Mouse (Mus musculus) lung, postnatal 14 days (tissue): ENCODE data around the gene Serpinb1a.
"Not testable (repeated sequence)": the region's sequence is repeated elsewhere in the genome, so short reads cannot be mapped to it uniquely, and the experiment has no call there.

Experiments used
- DNase-seq: peaks from one replicate; pipeline ENCODE4 v3.0.0; 2021

Gene Serpinb1a

DNA sequence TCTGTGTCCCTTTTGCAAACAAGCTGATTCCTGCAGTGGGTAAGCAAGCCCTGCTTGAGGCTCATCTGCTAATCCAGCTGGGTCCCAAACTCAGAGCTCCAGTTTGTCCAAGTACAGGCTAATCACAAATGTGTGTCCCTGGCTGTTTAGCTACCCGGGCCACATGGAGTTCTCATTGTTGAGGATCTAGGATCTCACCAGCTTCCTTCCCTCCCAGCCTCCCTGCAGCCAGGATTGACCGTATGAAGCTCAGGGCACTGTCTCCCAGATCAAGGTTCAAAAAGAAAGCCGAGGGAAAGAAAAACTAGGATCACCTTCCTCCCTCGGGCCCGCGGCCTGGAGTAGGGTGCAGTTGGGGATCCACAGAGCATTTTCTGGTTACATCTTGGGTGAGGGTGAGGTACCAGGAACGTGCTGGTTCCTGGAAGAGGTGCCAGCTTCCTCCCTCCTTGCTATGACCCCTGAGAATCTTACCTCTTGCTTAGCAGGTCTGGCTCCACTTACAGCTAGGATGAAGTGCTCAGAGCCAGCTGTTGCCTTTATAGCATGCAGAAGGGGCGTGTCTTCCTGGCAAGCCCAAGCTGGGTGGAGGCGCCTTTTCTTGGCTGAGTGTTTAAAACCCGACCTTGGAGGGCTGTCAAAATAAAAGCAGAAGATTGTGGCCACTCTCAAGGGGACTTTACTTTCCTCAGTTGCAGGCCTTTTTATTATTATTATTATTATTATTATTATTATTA is at the start of gene Serpinb1a:
TSS of gene Serpinb1a (minus strand) at position 518 of the 737 bp plus-strand sequence.
- DNase-seq, result peak; percentile 77

DNA sequence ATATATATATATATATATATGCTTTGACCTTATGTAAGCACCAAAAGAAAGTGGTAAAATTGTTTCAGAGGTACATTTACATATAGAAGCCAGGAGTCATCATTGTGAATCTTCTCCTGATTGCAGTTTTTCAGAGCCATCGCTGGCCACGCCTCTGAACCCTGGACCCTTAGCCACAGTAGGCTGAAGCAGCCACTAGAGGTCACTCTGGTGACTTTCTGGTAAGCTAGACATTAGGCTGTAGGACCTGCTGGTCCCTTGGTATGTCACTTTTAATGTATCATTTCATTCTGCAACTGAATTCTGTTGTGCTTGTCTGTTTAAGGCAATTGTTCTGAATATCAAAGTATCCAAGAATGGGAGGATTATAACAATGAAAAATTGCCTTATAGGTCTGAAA is 49.7 kb upstream of the Serpinb1a start:
- peak; percentile 71 for DNase-seq

GRCm38 (mm10) chr13:32899114-32899513 is 48.1 kb upstream of the Serpinb1a start:
- DNase-seq, result not testable (repeated sequence)

DNA sequence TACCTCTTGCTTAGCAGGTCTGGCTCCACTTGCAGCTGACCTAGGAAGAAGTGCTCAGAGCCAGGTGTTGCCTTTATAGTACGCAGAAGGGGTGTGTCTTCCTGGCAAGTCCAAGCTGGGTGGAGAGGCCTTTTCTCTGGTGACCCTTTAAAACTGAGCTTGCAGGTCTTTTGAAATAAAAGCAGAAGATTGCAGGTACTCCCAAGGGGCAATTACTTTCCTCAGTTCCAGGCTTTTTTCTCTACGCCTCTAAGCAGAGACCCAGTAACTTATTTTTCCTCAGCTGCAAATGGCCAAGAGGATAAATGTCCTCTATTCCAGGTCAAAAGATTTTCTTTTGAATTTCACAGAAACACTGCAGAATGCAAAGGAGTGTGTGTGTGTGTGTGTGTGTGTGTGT is 47.1 kb upstream of the Serpinb1a start, which contains the start of gene Serpinb1c:
TSS of gene Serpinb1c (minus strand) at position 101 of the 400 bp plus-strand sequence.
- DNase-seq, result no peak

DNA sequence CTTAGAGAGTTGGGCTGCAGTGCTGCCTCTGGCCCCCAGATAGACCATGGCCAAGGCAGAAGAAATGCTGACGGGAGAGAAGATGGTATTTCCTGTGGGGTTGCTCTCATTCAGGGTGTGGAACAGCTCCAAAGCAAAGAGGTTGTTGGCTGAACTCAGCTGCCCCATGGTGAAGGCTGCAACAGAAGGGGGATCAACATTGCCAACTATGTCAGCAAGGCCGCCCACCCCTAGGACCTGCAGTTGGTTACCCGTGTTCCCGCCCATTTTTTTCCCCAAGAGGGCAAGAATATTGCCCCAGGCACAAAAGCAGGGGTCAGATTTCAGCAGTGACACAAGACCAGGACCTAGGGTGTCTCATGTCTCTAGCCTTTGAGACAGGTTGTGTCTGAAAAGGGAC is 45.9 kb upstream of the Serpinb1a start:
- DNase-seq, result no peak

DNA sequence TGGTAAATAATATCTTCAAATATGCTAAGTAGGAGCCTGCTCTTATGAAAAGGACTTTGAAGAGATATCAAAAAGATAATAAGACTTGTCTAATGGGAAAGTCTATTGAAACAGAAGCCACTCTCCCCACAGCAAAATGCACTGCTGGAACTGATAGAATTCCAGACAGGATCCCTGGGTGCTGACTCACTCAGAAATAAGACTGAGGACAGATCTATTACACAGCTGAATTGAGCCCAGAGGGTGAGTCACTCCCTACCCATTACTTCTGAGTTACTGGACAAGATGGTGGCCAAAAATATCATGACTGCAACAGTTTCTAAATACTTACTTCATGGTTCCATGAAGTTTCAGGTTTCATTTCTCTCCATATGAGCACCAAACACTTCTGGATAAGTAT is 33.8 kb upstream of the Serpinb1a start:
- DNase-seq, result no peak

DNA sequence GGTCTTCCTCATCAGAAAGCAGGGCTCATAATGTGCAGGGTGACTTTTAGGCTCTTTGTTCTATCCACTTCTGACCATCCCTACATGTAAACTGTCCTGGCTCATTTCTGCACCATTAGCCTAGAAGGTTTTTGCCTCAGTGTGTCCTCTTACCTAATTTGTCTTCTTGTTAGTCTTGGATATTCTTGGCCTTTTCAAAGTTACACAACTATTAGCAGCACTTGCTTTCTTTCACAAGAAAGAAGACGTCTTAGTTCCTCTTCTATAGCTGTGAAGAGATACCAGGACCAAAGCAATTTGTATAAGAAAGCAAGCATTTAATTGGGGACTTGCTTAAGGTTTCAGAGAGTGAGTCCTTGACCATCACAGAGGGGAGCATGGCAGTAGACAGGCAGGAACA is 22.9 kb upstream of the Serpinb1a start:
- no peak for DNase-seq

DNA sequence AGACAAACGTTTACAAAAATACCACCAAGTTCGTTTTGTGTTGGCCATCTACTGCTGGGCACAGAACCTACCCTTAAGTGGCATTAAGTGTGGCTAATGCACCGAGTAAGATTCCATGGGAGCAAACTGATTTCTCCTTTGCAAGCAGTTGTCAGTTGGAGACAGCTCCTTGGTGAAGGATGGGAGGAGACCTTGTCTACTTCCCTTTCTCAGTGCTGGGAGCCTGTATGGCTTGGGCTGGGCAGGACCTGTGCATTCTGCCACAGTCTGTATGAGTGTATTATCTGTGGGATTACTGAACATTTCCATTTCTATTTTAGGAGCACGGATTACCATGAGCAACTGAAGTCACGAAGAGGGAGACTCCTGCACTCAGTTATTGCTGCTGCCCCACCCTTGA is 17.9 kb upstream of the Serpinb1a start:
- DNase-seq, result no peak

DNA sequence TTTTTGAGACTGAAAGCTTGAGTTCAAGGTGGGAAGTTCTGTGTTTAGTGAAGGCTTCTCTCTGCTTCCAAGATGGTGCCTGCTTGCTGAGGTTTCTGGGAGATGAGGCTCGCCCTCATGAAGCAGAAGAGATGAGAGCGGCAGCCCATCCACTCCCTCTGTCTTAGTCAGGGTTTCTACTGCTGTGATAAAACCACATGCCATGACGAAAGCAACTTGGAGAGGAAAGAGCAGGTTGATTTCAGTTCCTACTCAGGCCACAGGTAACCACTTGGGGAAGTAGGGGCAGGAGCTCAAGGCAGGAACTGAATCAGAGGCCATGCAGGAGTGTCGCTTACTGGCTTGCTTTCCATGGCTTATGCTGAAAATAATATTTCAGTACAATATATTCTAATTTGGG is 17.2 kb upstream of the Serpinb1a start:
- DNase-seq, result not testable (repeated sequence)

DNA sequence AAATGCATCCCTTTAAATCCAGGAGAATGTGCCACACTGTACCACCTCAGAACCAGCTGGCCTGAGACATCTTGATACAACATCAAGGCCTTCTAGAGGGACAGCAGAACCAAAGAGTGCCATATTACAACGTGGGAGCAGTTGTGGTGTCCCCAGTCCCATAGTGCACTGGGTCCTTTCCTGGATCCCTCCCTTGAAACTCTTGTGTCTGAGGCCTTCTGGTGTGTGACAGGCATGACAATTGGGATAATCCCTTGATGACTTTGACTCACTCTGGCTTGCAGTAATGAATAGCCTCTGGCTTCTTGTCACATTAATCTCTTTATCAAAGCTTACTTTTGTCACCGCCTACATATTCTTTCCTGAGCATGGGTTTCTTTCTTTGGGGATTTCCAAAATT is 16.0 kb upstream of the Serpinb1a start:
- DNase-seq, result no peak

DNA sequence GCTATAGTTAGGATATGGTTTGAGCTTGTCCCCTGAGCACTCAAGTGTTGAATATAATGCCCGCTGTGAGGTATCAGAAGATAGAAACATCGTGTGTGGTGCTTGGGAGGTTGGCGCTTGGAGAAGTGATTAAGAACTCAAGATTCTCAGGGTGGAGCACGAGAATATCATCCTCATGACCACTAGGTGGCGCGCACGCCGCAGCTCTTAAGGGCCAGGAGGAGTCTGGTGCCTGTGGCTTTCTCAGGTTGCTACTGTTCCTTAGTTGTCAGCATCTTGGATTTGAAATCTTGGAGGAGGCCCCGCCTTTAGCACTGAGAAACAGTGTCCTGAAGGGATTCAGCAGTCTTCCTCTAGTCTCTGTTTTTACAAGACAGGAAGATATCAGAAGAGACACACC is 15.5 kb upstream of the Serpinb1a start:
- peak; percentile 81 for DNase-seq

DNA sequence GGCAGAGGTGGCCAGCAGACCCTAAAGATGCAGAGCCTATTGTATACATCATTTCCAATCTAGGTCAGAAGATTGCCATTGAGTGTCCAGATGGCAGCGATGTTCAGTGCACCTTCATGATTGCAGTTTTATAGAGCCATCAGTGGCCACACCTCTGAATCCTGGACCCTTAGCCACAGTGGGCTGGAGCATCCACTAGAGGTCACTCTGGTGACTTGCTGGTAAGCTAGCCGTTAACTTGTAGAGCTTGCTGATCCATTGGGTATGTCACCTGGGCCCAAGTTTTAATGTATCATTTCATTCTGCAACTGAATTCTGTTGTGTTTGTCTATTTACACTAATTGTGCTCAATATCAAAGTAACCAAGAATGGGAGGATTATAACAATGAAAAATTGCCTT is 14.6 kb upstream of the Serpinb1a start:
- DNase-seq, result no peak

- DNase-seq, result not testable (repeated sequence)
Observed at GRCm38 (mm10) chr13:32864529-32864928, 13.5 kb upstream of the Serpinb1a start.

DNA sequence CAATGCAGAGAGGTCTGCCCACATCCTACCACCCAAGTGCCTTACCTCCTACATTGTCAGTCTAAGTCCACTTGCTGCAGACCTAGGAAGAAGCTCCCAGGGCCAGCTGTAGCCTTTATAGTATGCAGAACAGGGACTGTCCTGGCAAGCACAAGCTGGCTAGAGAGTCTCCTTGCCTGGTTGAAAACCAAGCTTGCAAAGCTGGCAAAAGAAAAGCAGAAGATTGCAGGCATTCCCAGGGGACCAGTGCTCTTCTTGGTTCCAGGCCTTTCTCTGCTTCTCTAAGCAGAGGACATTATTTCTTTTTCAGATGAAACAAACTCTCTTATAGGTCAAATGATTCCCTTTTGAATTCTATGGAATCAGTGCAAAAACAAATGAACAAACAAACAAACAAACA is 12.5 kb upstream of the Serpinb1a start:
- no peak for DNase-seq

- no peak for DNase-seq
Observed at GRCm38 (mm10) chr13:32860821-32861220, 9.8 kb upstream of the Serpinb1a start.

DNA sequence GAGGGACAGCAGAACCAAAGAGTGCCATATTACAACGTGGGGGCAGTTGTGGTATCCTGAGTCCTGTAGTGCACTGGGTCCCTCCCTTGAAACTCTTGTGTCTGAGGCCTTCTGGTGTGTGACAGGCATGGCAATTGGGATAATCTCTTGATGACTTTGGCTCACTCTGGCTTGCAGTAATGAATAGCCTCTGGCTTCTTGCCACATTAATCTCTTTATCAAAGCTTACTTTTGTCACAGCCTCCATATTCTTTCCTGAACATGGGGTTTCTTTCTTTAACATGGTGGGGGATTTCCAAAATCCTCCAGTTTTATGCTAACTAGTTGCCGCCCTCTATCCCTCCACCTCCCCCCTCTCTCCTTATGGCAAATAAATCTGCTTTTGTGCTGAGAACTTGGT is 2.1 kb upstream of the Serpinb1a start:
- no peak for DNase-seq

DNA sequence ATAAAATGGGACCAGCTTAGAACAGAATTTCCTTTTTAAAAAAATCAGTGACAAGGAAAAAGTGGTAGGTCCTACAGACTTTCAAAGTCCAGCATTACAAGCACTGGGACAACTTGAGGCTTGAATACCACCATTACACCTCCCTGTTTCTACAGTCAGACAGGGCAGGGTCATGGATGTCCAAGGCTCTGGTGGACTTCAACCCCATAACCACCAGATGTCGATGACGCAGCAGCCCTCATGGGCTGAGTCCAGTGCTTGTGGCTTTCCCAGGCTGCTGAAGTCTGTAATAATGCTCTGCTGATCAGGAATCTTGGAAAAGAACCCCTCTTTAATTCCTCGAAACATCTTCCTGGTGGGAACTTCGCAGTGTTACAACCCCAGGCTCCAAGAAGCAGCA is 1.6 kb upstream of the Serpinb1a start:
- DNase-seq, result no peak

GRCm38 (mm10) chr13:32851967-32852366 is 982 bp upstream of the Serpinb1a start:
- peak; percentile 54 for DNase-seq

GRCm38 (mm10) chr13:32850156-32850555 is 829 bp downstream of the Serpinb1a start:
- no peak for DNase-seq

DNA sequence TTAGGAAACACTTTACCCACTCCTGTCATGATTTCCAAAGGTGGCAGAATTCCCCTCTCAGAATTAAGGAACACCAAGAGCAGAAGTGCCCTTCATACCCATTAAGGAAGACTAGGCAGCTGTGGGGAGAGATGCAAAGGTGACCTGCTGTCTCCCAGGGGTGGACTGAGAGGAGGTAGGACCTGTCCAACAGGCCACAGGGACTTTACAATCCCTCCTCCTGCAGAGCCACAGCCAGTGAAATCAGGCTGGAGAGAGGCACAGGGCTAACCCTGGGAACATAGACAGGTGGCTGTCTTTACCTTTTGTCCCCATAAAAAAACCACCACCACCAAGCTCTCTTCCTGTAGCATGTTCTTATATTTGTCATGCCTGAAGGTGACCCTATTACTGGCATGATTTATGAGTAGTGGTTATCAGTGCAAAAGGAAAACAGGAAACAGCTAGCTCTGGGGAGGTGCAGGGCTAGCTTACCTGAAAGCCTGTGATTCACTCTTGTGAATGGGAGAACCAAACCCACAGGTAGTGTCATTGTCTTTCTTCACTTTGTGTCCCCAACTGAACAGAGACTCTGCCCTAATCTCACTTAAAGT is 1.4 kb downstream of the Serpinb1a start:
- no peak for DNase-seq

DNA sequence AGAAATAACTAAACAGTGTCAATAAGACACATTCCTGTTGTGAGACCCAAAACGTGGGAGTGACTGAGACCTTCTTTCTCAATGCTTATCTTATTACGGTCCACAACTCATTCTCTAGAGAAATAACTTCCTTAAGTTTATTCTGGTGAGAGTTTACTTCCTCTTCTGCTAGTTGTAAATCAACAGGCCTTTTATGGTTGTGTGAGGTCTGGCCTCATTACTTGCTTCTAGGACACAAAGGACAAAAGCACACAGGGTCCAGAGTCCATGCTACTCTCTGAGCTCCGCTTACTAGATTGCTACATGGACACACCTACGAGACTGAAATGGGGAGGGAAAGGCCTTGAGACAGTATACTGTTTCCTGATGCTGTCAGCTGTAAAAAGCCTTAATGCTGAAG is 1.9 kb downstream of the Serpinb1a start:
- DNase-seq, result no peak

DNA sequence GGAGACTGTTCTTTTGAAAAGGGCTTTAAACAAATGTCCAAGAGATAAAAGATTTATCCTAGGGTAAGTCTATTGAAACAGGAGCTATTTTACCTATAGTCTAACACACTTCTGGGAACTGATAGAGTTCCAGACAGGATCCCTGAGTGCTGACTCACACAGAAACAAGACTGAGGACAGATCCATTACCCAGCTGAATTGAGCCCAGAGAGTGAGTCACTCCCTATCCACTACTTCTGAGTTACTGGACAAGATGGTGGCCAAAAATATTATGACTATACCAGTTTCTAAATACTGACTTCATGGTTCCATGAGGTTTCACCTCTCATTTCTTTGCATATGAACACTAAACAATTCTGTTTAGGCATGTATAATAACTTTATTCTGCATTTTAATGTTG is 4.8 kb downstream of the Serpinb1a start:
- DNase-seq, result no peak

GRCm38 (mm10) chr13:32841349-32841748 is 9.6 kb downstream of the Serpinb1a start:
- DNase-seq, result no peak

- DNase-seq, result no peak
Observed at GRCm38 (mm10) chr13:32839314-32839713, 11.7 kb downstream of the Serpinb1a start.

- DNase-seq, result no peak
Observed at GRCm38 (mm10) chr13:32834513-32834912, 16.5 kb downstream of the Serpinb1a start.
